Mouse (Mus musculus) midbrain, postnatal 0 days (tissue): Measurements from ENCODE around the gene Utp20. TPM values are rescaled to one million over a fixed set of nuclear protein-coding genes. Genes with fewer than 3 reads are reported as not detected.
"Not testable (repeated sequence)": the region's sequence is repeated elsewhere in the genome, so short reads cannot be mapped to it uniquely, and the experiment has no call there.

Experiments
- ATAC-seq: fragments of 200-750 bp; cut with Nextera tagmentation; 2 replicates; pipeline ENCODE4 v1.8.0; 2017; ENCODE audit warnings: moderate number of reproducible peaks, mild to moderate bottlenecking, moderate TSS enrichment, moderate library complexity; ENCODE audit not compliant: low FRiP score
- DNase-seq: peaks from one replicate; pipeline ENCODE4 v3.0.0-alpha.2; 2015; ENCODE audit warnings: low spot score
- H3K27ac ChIP-seq: fragments of 300-500 bp; sonication (generic); 2 replicates; pipeline ENCODE4 v1.5.1; 2014; ENCODE audit warnings: low read depth, mild to moderate bottlenecking, low read length, mixed read lengths
- H3K27me3 ChIP-seq: fragments of 300-500 bp; sonication (generic); 2 replicates; pipeline ENCODE4 v1.6.1; 2014; ENCODE audit warnings: low read length, control low read depth, mixed read lengths; ENCODE audit not compliant: insufficient read depth
- H3K36me3 ChIP-seq: fragments of 300-500 bp; sonication (generic); 2 replicates; pipeline ENCODE4 v1.6.1; 2014; ENCODE audit warnings: low read length, control low read depth, mixed read lengths; ENCODE audit not compliant: insufficient read depth
- H3K4me1 ChIP-seq: fragments of 300-500 bp; sonication (generic); 2 replicates; pipeline ENCODE4 v1.6.1; 2014; ENCODE audit warnings: mild to moderate bottlenecking, control low read depth, antibody characterized with exemption, low read length, mixed read lengths; ENCODE audit not compliant: insufficient read depth
- H3K4me2 ChIP-seq: fragments of 300-500 bp; sonication (generic); 2 replicates; pipeline ENCODE4 v1.6.1; 2014; ENCODE audit warnings: low read depth, mild to moderate bottlenecking, low read length, mixed read lengths; ENCODE audit not compliant: poor library complexity, severe bottlenecking
- H3K4me3 ChIP-seq: fragments of 300-500 bp; sonication (generic); 2 replicates; pipeline ENCODE4 v1.5.1; 2014; ENCODE audit warnings: low read depth, mild to moderate bottlenecking, low read length, moderate library complexity
- H3K9ac ChIP-seq: fragments of 300-500 bp; sonication (generic); replicated peaks from 2 replicates; pipeline ENCODE4 v1.6.1; 2014; ENCODE audit warnings: mild to moderate bottlenecking, low read length, moderate library complexity, mixed read lengths; ENCODE audit not compliant: poor library complexity, severe bottlenecking
- H3K9me3 ChIP-seq: fragments of 300-500 bp; sonication (generic); 2 replicates; pipeline ENCODE4 v1.6.1; 2016; ENCODE audit warnings: low read length, control low read depth
- CTCF ChIP-seq: IDR thresholded peaks from 2 replicates; pipeline ENCODE4 v1.5.1; 2016; ENCODE audit warnings: antibody characterized with exemption, mild to moderate bottlenecking
- WGBS: fragments of 180-500 bp; shearing (Covaris S2); extraction: QIAGEN DNeasy Blood & Tissue Kit; methylation state at CpG from one replicate; pipeline ENCODE4 v1.1.7; 2014; 5-methylcytosine and 5-hydroxymethylcytosine counted together
- polyA plus RNA-seq: library from polyadenylated mRNA; unstranded; fragments of >200 nt; fragmentation: Nextera tagmentation; extraction: Ambion mirVana; gene quantifications from 2 replicates; pipeline ENCODE4 v1.2.1, GENCODE M21; 2015
- total RNA-seq: library from RNA; depleted of rRNA; stranded (reverse); fragments of >200 nt; gene quantifications from 2 replicates; pipeline ENCODE4 v1.2.3, GENCODE M21; 2014

Gene Utp20
- total and polyA plus RNA-seq, 2 experiments from 2014 or later = 5.1 to 8.8 TPM

DNA sequence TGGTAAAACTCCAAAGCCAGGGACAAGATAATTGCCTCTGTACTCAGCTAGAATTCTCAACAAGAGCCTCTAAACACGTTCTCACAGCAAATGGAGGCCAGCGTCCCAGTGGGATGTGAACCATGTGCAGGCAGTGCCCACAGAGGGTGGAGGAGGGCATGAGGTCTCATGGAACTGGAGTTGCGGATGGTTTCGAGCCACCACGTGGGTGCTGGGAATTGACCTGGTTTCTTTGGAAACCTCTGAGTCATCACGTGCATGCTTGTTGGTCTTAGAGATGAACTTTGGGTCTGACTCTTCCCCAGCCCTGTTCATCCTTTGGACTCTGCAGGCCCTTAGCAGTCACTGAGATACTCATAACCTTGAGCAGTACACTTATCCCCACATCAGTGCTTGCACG is 26.7 kb upstream of the Utp20 start:
- no peak overlapping the region for H3K27ac ChIP-seq
- H3K9me3 ChIP-seq = no peaks in the 10 kb centered on the region
- no peak overlapping the region for H3K4me3 ChIP-seq
- no peaks in the 10 kb centered on the region for H3K4me1 ChIP-seq
- ATAC-seq (no peak), DNase-seq (no peak)
- H3K9ac ChIP-seq = no peak overlapping the region
- no peaks in the 10 kb centered on the region for H3K27me3 ChIP-seq
- WGBS = 85% methylated on average over 7 of the region's 7 CpGs
- H3K4me2 ChIP-seq = no peak overlapping the region
- H3K36me3 ChIP-seq = no peaks in the 10 kb centered on the region
- no peak for TF ChIP-seq CTCF

- Histone ChIP-seq H3K27me3 (no peaks in the 10 kb centered on the region), H3K9ac (no peak overlapping the region), H3K36me3 (no peaks in the 10 kb centered on the region), H3K9me3 (no peaks in the 10 kb centered on the region), H3K4me3 (no peak overlapping the region), H3K27ac (no peak overlapping the region), H3K4me1 (no peaks in the 10 kb centered on the region), H3K4me2 (no peak overlapping the region)
- no peak for TF ChIP-seq CTCF
- 91% methylated on average over 4 of the region's 4 CpGs for WGBS
- ATAC-seq = no peak
- DNase-seq = no peak
Measured at GRCm38 (mm10) chr10:88849976-88850375, 23.4 kb upstream of the Utp20 start.

- H3K4me3 ChIP-seq = no peak overlapping the region
- ATAC-seq = no peak
- no peak for TF ChIP-seq CTCF
- no peaks in the 10 kb centered on the region for H3K27me3 ChIP-seq
- WGBS = 88% methylated on average over 7 of the region's 7 CpGs
- H3K27ac ChIP-seq = no peak overlapping the region
- H3K4me1 ChIP-seq = no peaks in the 10 kb centered on the region
- H3K36me3 ChIP-seq = no peaks in the 10 kb centered on the region
- H3K9ac ChIP-seq = no peak overlapping the region
- no peak overlapping the region for H3K4me2 ChIP-seq
- DNase-seq = no peak
- no peaks in the 10 kb centered on the region for H3K9me3 ChIP-seq
Measured at GRCm38 (mm10) chr10:88848876-88849476, 22.4 kb upstream of the Utp20 start.

DNA sequence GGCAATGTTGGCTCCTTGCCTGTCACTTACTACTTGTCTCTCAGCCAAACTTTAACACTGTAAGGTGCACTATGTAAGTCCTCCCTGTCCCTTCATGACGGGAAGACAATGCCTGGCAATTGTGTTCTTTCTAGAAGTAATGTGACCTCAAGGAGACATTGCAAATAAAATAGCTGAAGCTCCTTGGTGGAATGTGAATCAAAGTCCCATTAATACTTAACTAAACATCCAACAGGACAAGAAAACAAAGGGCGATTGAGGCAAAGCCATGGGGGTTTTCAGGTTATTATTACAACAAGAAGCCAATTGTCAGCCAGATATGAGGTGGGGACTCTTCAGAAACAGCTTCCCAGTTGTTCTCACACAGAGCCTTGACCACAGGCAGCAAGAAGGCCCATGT is 7.6 kb upstream of the Utp20 start:
- Histone ChIP-seq H3K9me3 (no peaks in the 10 kb centered on the region), H3K9ac (no peak overlapping the region), H3K36me3 (no peaks in the 10 kb centered on the region), H3K27me3 (no peaks in the 10 kb centered on the region), H3K4me3 (no peak overlapping the region), H3K4me2 (no peak overlapping the region), H3K4me1 (no peaks in the 10 kb centered on the region), H3K27ac (no peak overlapping the region)
- no peak for DNase-seq
- WGBS = 73% methylated on average over 2 of the region's 2 CpGs
- TF ChIP-seq CTCF = no peak
- no peak for ATAC-seq

DNA sequence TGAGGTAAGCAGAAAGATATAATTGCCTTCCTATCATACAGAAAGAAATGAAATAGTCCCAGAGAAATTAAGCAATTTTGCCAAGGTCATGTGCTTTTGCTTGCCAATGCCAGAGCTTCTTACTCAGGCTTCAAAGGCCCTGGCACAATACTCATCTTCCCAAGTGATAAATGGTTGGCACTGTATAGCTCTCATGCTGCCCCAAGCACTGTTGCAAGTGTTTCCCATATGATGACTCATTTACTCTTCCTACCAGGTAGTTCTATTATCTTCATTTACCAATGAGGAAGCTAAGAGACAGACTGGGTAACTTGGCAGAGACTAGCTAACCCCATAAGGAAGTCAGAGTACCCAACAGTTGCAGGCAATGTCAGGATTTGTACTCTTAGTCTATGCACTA is 1.8 kb upstream of the Utp20 start:
- TF ChIP-seq CTCF = no peak
- ATAC-seq (no peak), DNase-seq (no peak)
- Histone ChIP-seq H3K4me2 (no peak overlapping the region), H3K9ac (no peak overlapping the region), H3K4me1 (peaks cover 8% of the 10 kb centered on the region), H3K27me3 (no peaks in the 10 kb centered on the region), H3K9me3 (no peaks in the 10 kb centered on the region), H3K4me3 (no peak overlapping the region), H3K27ac (no peak overlapping the region), H3K36me3 (peaks cover 8% of the 10 kb centered on the region; the same call in 1 of the 2 replicates)

GRCm38 (mm10) chr10:88827596-88827995 is 992 bp upstream of the Utp20 start:
- Histone ChIP-seq H3K27ac (no peak overlapping the region), H3K4me3 (0 out of 2 replicates have a peak overlapping the region, but pooled peaks have one; percentile 73), H3K36me3 (peaks cover 8% of the 10 kb centered on the region; the same call in 1 of the 2 replicates), H3K27me3 (no peaks in the 10 kb centered on the region), H3K4me1 (peaks cover 8% of the 10 kb centered on the region), H3K9me3 (no peaks in the 10 kb centered on the region), H3K4me2 (peak overlapping the region; percentile 73), H3K9ac (no peak overlapping the region)
- TF ChIP-seq CTCF = no peak
- no peak for DNase-seq
- ATAC-seq = no peak
- 92% methylated on average over 4 of the region's 4 CpGs for WGBS

DNA sequence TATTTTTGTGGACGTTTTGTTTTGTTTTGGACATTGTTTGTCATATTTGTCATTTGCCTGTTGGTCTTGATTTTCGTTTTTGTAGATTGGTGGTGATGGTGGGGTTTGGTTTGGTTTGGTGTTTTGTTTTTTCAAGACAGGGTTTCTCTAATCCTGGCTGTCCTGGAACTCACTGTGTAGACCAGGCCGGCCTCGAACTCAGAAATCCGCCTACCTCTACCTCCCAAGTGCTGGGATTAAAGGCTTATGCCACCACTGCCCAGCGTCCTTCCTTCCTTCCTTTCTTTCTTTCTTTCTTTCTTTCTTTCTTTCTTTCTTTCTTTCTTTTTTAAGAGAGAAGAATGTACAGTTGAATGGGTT is 323 bp upstream of the Utp20 start:
- Histone ChIP-seq H3K9ac (peak overlapping the region; percentile 37; the same call in 1 of the 2 replicates), H3K4me3 (peak overlapping the region; percentile 73), H3K4me2 (peak overlapping the region; percentile 73)
- ATAC-seq = 0 out of 2 replicates have a peak, but pooled peaks have one; percentile 52
- WGBS = 2% methylated on average over 6 of the region's 6 CpGs
- H3K9me3 ChIP-seq, DNase-seq, H3K27ac ChIP-seq, H3K36me3 ChIP-seq, H3K27me3 ChIP-seq, H3K4me1 ChIP-seq: not testable (repeated sequence)
